Mouse (Mus musculus): ENCODE results near the gene Irf1. TPM values are rescaled to one million over a fixed set of nuclear protein-coding genes. Genes with fewer than 3 reads are reported as not detected.

The Irf1 gene
- polyA plus RNA-seq, 1 experiment: 3.4 TPM

DNA sequence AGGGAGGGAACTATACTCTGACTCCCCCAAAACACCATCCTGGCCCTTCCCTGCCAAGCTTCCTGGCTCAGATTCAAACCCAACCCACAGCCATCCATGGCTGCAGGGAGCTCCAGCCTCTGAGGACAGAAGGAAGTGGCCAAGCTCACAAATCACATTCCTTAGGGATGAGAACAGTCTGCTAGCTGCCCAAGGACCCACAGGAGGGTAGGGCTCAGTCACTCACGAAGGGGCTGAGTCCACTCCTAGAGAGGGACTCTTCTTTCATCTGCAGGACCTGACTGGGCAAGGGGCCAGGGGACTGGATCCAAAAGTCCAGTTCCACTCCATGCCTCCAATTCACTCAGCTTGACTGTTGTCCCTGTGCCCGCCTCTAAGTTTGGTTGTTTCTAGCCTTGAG is 8.0 kb upstream of the Irf1 start:
- DNase-seq (ENCODE audit: low read depth): no peak
- TF ChIP-seq CTCF (IDR thresholded peaks at IDR 0.05; ENCODE audit: borderline replicate concordance, extremely low read depth, insufficient read depth, insufficient read length): no peak

GRCm38 (mm10) chr11:53762426-53762825 is 7.4 kb upstream of the Irf1 start:
- DNase-seq (ENCODE audit: low read depth): no peak
- TF ChIP-seq CTCF (IDR thresholded peaks at IDR 0.05; ENCODE audit: borderline replicate concordance, extremely low read depth, insufficient read depth, insufficient read length) (no peak), POLR2A (IDR thresholded peaks at IDR 0.05; ENCODE audit: borderline replicate concordance, extremely low read depth, insufficient read depth, insufficient read length, poor library complexity, severe bottlenecking) (no peak)

DNA sequence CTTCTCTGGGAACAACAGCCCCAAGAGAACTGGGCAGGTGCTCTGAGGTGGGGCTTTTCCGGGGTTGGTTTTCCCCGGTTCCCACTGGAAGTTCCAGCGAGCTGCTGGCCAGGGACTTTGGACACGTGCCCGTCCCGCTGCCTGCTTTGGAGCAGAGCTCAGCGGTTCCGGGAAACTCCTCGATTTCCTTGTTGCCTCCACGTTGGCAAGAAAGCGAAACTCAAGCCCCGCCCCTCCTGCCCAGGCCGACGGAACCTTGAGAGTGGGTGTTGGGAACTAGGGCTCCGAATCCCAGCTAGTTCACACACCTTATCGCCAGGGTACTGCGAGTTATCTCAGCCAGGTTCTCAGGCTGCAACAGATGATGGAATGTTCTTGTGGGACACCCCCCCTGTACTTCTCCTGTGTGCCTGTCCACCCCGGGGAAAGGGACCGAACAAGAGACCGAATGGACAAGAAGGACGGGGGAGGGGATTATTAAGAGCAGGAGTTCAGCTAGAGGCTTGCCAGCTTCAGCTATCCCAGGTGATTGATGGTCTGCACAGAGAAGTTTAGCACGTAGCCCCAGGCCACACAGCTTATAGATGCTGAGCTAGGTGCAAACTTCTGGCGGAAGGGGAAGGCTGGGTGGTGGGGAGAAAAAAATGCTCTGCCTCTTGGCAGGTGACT is 6.9 kb upstream of the Irf1 start:
- DNase-seq (ENCODE audit: low read depth): peak; percentile 51
- TF ChIP-seq CTCF (IDR thresholded peaks at IDR 0.05; ENCODE audit: borderline replicate concordance, extremely low read depth, insufficient read depth, insufficient read length) (no peak), POLR2A (IDR thresholded peaks at IDR 0.05; ENCODE audit: borderline replicate concordance, extremely low read depth, insufficient read depth, insufficient read length, poor library complexity, severe bottlenecking) (no peak)

DNA sequence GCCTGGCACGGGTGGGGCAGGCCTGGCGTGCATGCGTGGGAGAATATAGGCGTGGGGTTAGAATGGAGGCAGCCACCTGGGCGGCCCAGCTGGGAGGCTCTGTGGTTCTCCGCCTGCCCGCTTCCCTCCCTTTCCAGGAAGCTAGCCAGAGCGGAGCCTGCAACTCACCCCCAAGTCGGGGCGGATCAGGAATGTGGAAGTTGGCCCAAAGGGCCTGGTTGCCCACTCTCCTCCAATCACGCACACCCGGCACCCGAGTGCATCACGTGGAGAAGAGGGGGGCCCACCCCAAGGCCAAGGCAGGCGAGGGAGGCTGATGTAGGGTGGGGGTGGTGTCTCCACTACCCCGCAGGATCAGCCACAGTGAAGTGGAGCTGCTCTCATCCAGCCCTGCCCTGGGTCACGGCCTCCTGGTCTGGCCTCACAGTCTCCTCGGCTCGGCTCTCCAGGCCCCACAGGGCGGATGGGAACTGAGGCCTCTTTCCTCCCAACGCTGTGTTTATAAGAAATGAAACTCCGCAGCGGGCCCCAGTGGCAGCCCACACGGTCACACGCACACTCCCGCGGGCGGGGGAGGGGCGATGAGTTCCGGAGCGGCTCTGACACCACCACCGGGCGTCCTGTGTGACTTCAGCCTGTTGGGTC is 6.2 kb upstream of the Irf1 start:
- DNase-seq (ENCODE audit: low read depth): peak; percentile 67
- no peak for TF ChIP-seq POLR2A (IDR thresholded peaks at IDR 0.05; ENCODE audit: borderline replicate concordance, extremely low read depth, insufficient read depth, insufficient read length, poor library complexity, severe bottlenecking)
- peak; percentile 27; the same call in 1 of the 2 replicates for TF ChIP-seq CTCF (IDR thresholded peaks at IDR 0.05; ENCODE audit: borderline replicate concordance, extremely low read depth, insufficient read depth, insufficient read length)

DNA sequence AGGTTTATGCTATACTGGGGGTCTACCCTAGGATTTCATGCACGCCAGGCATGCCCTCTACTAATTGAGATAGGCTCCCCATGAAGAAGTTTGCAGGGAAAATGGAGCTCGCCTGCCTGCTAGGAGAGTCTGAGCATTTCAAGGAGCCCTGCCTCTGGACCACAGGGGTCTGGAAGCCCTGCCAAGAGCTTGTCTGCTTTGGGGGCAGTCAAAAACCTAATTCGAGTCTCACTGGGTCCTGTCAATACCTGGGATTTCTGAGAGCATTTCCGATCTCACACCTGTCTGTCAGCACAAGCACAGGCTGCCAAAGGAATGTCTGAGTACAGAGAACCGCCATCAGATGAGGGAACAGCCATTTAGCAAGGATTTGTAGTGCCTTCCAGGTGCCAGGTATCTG is 5.2 kb upstream of the Irf1 start:
- no peak for DNase-seq (ENCODE audit: low read depth)
- TF ChIP-seq CTCF (IDR thresholded peaks at IDR 0.05; ENCODE audit: borderline replicate concordance, extremely low read depth, insufficient read depth, insufficient read length): no peak
- no peak for TF ChIP-seq POLR2A (IDR thresholded peaks at IDR 0.05; ENCODE audit: borderline replicate concordance, extremely low read depth, insufficient read depth, insufficient read length, poor library complexity, severe bottlenecking)

- no peak for DNase-seq (ENCODE audit: low read depth)
These were observed 1.2 kb upstream of the Irf1 start for GRCm38 (mm10) chr11:53768422-53769184.

GRCm38 (mm10) chr11:53769185-53769576 is 633 bp upstream of the Irf1 start:
- TF ChIP-seq CTCF (IDR thresholded peaks at IDR 0.05; ENCODE audit: borderline replicate concordance, extremely low read depth, insufficient read depth, insufficient read length): no peak
- TF ChIP-seq POLR2A (IDR thresholded peaks at IDR 0.05; ENCODE audit: borderline replicate concordance, extremely low read depth, insufficient read depth, insufficient read length, poor library complexity, severe bottlenecking): no peak
- no peak for DNase-seq (ENCODE audit: low read depth)

More at GRCm38 (mm10) chr11:53768422-53769184, 1.2 kb upstream of the Irf1 start:
- no peak for TF ChIP-seq POLR2A (IDR thresholded peaks at IDR 0.05; ENCODE audit: borderline replicate concordance, extremely low read depth, insufficient read depth, insufficient read length, poor library complexity, severe bottlenecking)

- TF ChIP-seq CTCF (IDR thresholded peaks at IDR 0.05; ENCODE audit: borderline replicate concordance, extremely low read depth, insufficient read depth, insufficient read length) (no peak), POLR2A (IDR thresholded peaks at IDR 0.05; ENCODE audit: borderline replicate concordance, extremely low read depth, insufficient read depth, insufficient read length, poor library complexity, severe bottlenecking) (no peak)
- DNase-seq (ENCODE audit: low read depth): peak; percentile 72
These were observed 444 bp downstream of the Irf1 start for GRCm38 (mm10) chr11:53770125-53770791.

DNA sequence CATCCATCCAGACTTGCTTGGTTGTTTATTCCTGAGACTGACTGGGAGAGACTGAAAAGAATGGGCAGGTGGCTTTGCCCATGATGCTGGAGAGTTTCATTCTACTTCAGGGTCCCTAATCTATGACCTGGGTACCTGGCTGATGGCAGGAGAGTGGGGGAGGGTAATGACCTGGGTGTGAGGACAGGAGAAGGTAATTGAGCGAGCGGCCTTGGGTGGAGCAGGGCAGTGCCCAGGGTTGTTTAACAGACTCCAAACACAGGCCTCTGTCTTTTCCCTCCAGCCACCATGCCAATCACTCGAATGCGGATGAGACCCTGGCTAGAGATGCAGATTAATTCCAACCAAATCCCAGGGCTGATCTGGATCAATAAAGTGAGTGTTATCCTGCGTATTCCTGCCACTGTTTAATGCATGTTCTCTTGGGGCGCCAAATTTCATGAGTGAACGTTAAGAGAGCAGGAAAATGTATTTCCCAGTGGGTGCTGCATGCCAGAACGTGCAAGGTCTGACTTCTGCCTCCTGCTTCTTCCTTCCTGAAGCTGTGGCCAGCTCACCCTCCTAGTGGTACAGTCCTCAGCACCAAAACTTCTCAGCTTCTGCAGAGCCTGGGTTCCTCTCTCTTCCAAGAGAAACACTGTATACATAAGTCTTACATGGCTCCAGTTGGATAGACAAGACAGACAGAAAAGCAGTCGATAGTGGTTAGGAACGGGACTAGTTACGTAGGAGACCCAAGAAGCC is 1.4 kb downstream of the Irf1 start:
- no peak for DNase-seq (ENCODE audit: low read depth)
- no peak for TF ChIP-seq POLR2A (IDR thresholded peaks at IDR 0.05; ENCODE audit: borderline replicate concordance, extremely low read depth, insufficient read depth, insufficient read length, poor library complexity, severe bottlenecking)
- TF ChIP-seq CTCF (IDR thresholded peaks at IDR 0.05; ENCODE audit: borderline replicate concordance, extremely low read depth, insufficient read depth, insufficient read length): no peak

GRCm38 (mm10) chr11:53772536-53772935 is 2.7 kb downstream of the Irf1 start:
- no peak for DNase-seq (ENCODE audit: low read depth)
- no peak for TF ChIP-seq POLR2A (IDR thresholded peaks at IDR 0.05; ENCODE audit: borderline replicate concordance, extremely low read depth, insufficient read depth, insufficient read length, poor library complexity, severe bottlenecking)
- no peak for TF ChIP-seq CTCF (IDR thresholded peaks at IDR 0.05; ENCODE audit: borderline replicate concordance, extremely low read depth, insufficient read depth, insufficient read length)

DNA sequence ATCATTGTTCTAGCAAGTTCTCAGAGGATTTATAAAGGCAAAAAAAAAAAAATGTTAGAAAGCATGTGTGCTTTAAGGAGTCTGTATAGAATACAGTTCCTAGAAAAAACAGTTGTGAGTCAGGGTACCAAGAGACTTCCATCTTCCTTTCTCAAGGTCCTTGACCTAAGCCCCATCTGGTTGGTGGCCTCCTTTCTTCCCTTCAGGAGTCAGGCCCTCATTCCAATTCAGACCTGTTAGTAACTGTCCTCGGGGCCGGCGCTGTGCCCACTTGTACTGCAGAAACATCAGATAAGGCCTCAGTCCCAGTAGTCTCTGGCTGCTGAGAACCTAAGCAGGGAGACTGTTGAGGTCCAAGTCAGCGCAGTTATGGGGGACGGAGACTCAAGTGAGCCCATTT is 3.3 kb downstream of the Irf1 start, which contains the start of gene Gm17334:
Gene Gm17334 (minus strand): TSS at position 101 of the 400 bp plus-strand sequence.
- TF ChIP-seq CTCF (IDR thresholded peaks at IDR 0.05; ENCODE audit: borderline replicate concordance, extremely low read depth, insufficient read depth, insufficient read length) (no peak), POLR2A (IDR thresholded peaks at IDR 0.05; ENCODE audit: borderline replicate concordance, extremely low read depth, insufficient read depth, insufficient read length, poor library complexity, severe bottlenecking) (no peak)
- no peak for DNase-seq (ENCODE audit: low read depth)
